In the genomic region with DNA sequence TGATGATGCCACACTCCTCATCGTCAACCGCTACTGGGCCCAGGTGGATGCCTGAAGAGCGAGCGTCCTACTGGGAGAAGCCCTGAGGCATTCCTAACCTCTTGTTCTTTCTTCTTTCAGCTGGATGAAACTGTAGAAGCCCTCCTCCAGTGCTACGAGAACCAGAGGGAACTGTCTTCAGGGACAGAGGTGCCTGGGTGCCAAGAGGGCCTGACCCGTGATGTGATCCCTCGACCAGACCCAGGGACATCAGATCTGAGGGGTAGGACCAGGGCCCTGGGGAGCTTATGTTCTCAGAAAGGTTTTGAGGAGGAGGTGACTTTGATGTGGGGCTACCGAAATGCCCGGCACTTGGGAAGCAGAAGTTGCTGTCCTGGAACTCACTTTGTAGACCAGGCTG, we compare ENCODE assay signal across 10 mouse cellular contexts. TPM values are rescaled to one million over a fixed set of nuclear protein-coding genes. Genes with fewer than 3 reads are reported as not detected.
A peak's percentile ranks its signal among the peaks of the same experiment; 100 is the strongest.
DNase-seq lines count a peak whose midpoint lies in the region; ATAC-seq and TF ChIP-seq lines count a peak whose summit lies in the region.
"Had no signal": no experiment of that assay in that cellular context is flagged by ENCODE, and none has a peak within 500 bp of the region (broad histone marks: within the 10 kb centered on the region; RNA-seq: fewer than 3 reads in every experiment).

No protein-coding gene starts in this region.

- 85% methylated on average over 9 of the region's 9 CpGs for WGBS in heart, embryonic 11.5 days (ENCODE audit: insufficient replicate concordance)
- WGBS in hindbrain, embryonic 10.5 days: 94% methylated on average over 9 of the region's 9 CpGs
- 96% methylated on average over 9 of the region's 9 CpGs for WGBS in midbrain, embryonic 10.5 days

- no peak for DNase-seq in heart, postnatal 25 days (ENCODE audit: low spot score)
- no peak for DNase-seq in ES-E14 (ENCODE audit: low read depth, low spot score)
- DNase-seq in hindbrain, embryonic 10.5 days (ENCODE audit: low spot score): no peak
- DNase-seq in midbrain, embryonic 10.5 days (ENCODE audit: low spot score): no peak
- no peak for DNase-seq in embryo, embryonic 10.5 days (ENCODE audit: low spot score)
- no peak for DNase-seq in cerebellum, adult 9-11 months
- no peak for DNase-seq in thymus, postnatal 25 days
- DNase-seq: layer of hippocampus, postnatal 36 days had no signal

- intact Hi-C loops in heart, postnatal 25 days (cut with DNase I): loop anchor here (5.0 kb wide), 2 partner anchors 77 to 128 kb away; a partner anchor contains a TSS

- ATAC-seq in heart, embryonic 11.5 days (replicated peaks; ENCODE audit: insufficient number of reproducible peaks, low FRiP score, low TSS enrichment): no peak
- ATAC-seq: CD4-positive, CD25-positive, alpha-beta regulatory T cell, adult 4 months had no signal

- H3K4me2 ChIP-seq in heart, embryonic 11.5 days: peak overlapping the region; percentile 81

- H3K9me3 ChIP-seq in heart, embryonic 11.5 days (replicated peaks; ENCODE audit: control insufficient read depth, low read length): no peaks in the 10 kb centered on the region
- no peaks in the 10 kb centered on the region for H3K9me3 ChIP-seq in ES-E14 (ENCODE audit: control insufficient read depth, insufficient read depth, low read depth, low read length)
- no peaks in the 10 kb centered on the region for H3K9me3 ChIP-seq in hindbrain, embryonic 10.5 days
- H3K9me3 ChIP-seq in midbrain, embryonic 10.5 days (replicated peaks): no peaks in the 10 kb centered on the region

- H3K27ac ChIP-seq in heart, embryonic 11.5 days (ENCODE audit: low read depth, low read length): no peak overlapping the region
- H3K27ac ChIP-seq in ES-E14 (ENCODE audit: insufficient read depth, low read depth, low read length, poor library complexity, severe bottlenecking): no peak overlapping the region
- H3K27ac ChIP-seq in hindbrain, embryonic 10.5 days: no peak overlapping the region
- H3K27ac ChIP-seq in midbrain, embryonic 10.5 days (replicated peaks): 0 out of 2 replicates have a peak overlapping the region, but pooled peaks have one; percentile 83

- no peaks in the 10 kb centered on the region for H3K27me3 ChIP-seq in heart, embryonic 11.5 days (ENCODE audit: control insufficient read depth, insufficient read depth, low read length)
- no peaks in the 10 kb centered on the region for H3K27me3 ChIP-seq in hindbrain, embryonic 10.5 days (ENCODE audit: insufficient read depth, poor library complexity, severe bottlenecking)
- no peaks in the 10 kb centered on the region for H3K27me3 ChIP-seq in midbrain, embryonic 10.5 days (ENCODE audit: low read depth, poor library complexity, severe bottlenecking)

- H3K36me3 ChIP-seq in heart, embryonic 11.5 days (ENCODE audit: control insufficient read depth, insufficient read depth, low read length): peaks cover 36% of the 10 kb centered on the region
- peaks cover 43% of the 10 kb centered on the region for H3K36me3 ChIP-seq in ES-E14 (ENCODE audit: control insufficient read depth, insufficient read depth, low read length, poor library complexity, severe bottlenecking)
- peaks cover 64% of the 10 kb centered on the region for H3K36me3 ChIP-seq in hindbrain, embryonic 10.5 days
- peaks cover 63% of the 10 kb centered on the region for H3K36me3 ChIP-seq in midbrain, embryonic 10.5 days

- H3K4me3 ChIP-seq in heart, embryonic 11.5 days (ENCODE audit: low read depth, low read length): peak overlapping the region; percentile 93
- H3K4me3 ChIP-seq in ES-E14 (ENCODE audit: insufficient read depth in 1 of 2, low read depth in 1 of 2, low read length in 2 of 2, poor library complexity in 1 of 2, severe bottlenecking in 1 of 2): peak overlapping the region; percentile 77 to 93
- peak overlapping the region; percentile 92 for H3K4me3 ChIP-seq in hindbrain, embryonic 10.5 days
- H3K4me3 ChIP-seq in midbrain, embryonic 10.5 days: peak overlapping the region; percentile 86

- H3K9ac ChIP-seq in heart, embryonic 11.5 days (ENCODE audit: low read depth, low read length): peak overlapping the region; percentile 91
- H3K9ac ChIP-seq in ES-E14 (ENCODE audit: insufficient read depth, low read depth, low read length, poor library complexity, severe bottlenecking): peak overlapping the region; percentile 91

- peaks cover 12% of the 10 kb centered on the region for H3K4me1 ChIP-seq in heart, embryonic 11.5 days (ENCODE audit: control insufficient read depth, insufficient read depth, low read length)
- H3K4me1 ChIP-seq in ES-E14 (ENCODE audit: control insufficient read depth in 2 of 2, insufficient read depth in 2 of 2, low read length in 2 of 2, poor library complexity in 1 of 2): peaks cover 0 to 3% of the 10 kb centered on the region in 2 experiments; a peak in 1 of 4 replicates
- peaks cover 22% of the 10 kb centered on the region for H3K4me1 ChIP-seq in hindbrain, embryonic 10.5 days (replicated peaks)
- H3K4me1 ChIP-seq in midbrain, embryonic 10.5 days: peaks cover 24% of the 10 kb centered on the region

- in situ Hi-C loops in ES-E14 (cut with MboI; ENCODE audit: low sequenced_read_pairs in 2 of 2, unreplicated experiment in 2 of 2): no loop called here

TF ChIP-seq in ES-E14, 5 proteins besides CTCF, POLR2A, EP300 and RAD21:
- TF ChIP-seq MAFK (IDR thresholded peaks at IDR 0.05; ENCODE audit: insufficient read depth, low read depth, low read length) (no peak), CHD2 (IDR thresholded peaks at IDR 0.05; ENCODE audit: low read depth, low read length) (no peak), HCFC1 (IDR thresholded peaks at IDR 0.05; ENCODE audit: borderline replicate concordance, insufficient read depth, low read length) (no peak), ZNF384 (IDR thresholded peaks at IDR 0.05; ENCODE audit: low read depth, low read length) (no peak), ZC3H11A (IDR thresholded peaks at IDR 0.05; ENCODE audit: borderline replicate concordance, low read depth, low read length) (no peak)

RNA-seq across cellular contexts. Expression of a gene that starts 1.1 kb away (rescaled TPM):
- 23.4 and 27.6 TPM in 2 replicates for polyA plus RNA-seq in heart, embryonic 11.5 days (2014; fragmentation: Nextera tagmentation; extraction: Ambion mirVana)
- total RNA-seq in heart, postnatal 25 days (2021): 10 to 100 TPM; 37.8 to 44.8 TPM
- total RNA-seq in ES-E14 (2012; rRNA removed): 71.0 and 94.9 TPM in 2 replicates
- 57.8 and 58.8 TPM in 2 replicates for polyA plus RNA-seq in hindbrain, embryonic 10.5 days (2016; fragmentation: Nextera tagmentation; extraction: Ambion mirVana)
- 56.7 and 59.6 TPM in 2 replicates for polyA plus RNA-seq in midbrain, embryonic 10.5 days (2016; fragmentation: Nextera tagmentation; extraction: Ambion mirVana)

RNA-seq across cellular contexts. Expression of a gene that starts 1.2 kb away (rescaled TPM):
- polyA plus RNA-seq in heart, embryonic 11.5 days (2014; fragmentation: Nextera tagmentation; extraction: Ambion mirVana): 8.7 and 10.0 TPM in 2 replicates
- 10 to 100 TPM; 11.3 to 11.4 TPM for total RNA-seq in heart, postnatal 25 days (2021)
- 3.8 and 6.0 TPM in 2 replicates for total RNA-seq in ES-E14 (2012; rRNA removed)
- 15.7 and 16.5 TPM in 2 replicates for polyA plus RNA-seq in hindbrain, embryonic 10.5 days (2016; fragmentation: Nextera tagmentation; extraction: Ambion mirVana)
- polyA plus RNA-seq in midbrain, embryonic 10.5 days (2016; fragmentation: Nextera tagmentation; extraction: Ambion mirVana): 14.4 and 16.9 TPM in 2 replicates

RNA-seq across cellular contexts. Expression of a gene that starts 16.5 kb away (rescaled TPM):
- polyA plus RNA-seq in heart, embryonic 11.5 days (2014; fragmentation: Nextera tagmentation; extraction: Ambion mirVana): 41.5 and 44.9 TPM in 2 replicates
- total RNA-seq in heart, postnatal 25 days (2021): 10 to 100 TPM; 15.6 to 18.9 TPM
- 32.1 and 46.1 TPM in 2 replicates for total RNA-seq in ES-E14 (2012; rRNA removed)
- polyA plus RNA-seq in hindbrain, embryonic 10.5 days (2016; fragmentation: Nextera tagmentation; extraction: Ambion mirVana): 47.0 and 54.1 TPM in 2 replicates
- polyA plus RNA-seq in midbrain, embryonic 10.5 days (2016; fragmentation: Nextera tagmentation; extraction: Ambion mirVana): 46.9 and 48.3 TPM in 2 replicates

RNA-seq across cellular contexts. Expression of a gene that starts 26.0 kb away (rescaled TPM):
- polyA plus RNA-seq in heart, embryonic 11.5 days (2014; fragmentation: Nextera tagmentation; extraction: Ambion mirVana): 11.2 and 12.0 TPM in 2 replicates
- 10 to 100 TPM; 22.2 to 25.5 TPM for total RNA-seq in heart, postnatal 25 days (2021)
- total RNA-seq in ES-E14 (2012; rRNA removed): 2.1 and 2.9 TPM in 2 replicates
- 34.5 and 36.7 TPM in 2 replicates for polyA plus RNA-seq in hindbrain, embryonic 10.5 days (2016; fragmentation: Nextera tagmentation; extraction: Ambion mirVana)
- polyA plus RNA-seq in midbrain, embryonic 10.5 days (2016; fragmentation: Nextera tagmentation; extraction: Ambion mirVana): 32.2 and 37.1 TPM in 2 replicates

RNA-seq across cellular contexts. Expression of a gene that starts 28.4 kb away (rescaled TPM):
- 3.0 and 5.6 TPM in 2 replicates for polyA plus RNA-seq in heart, embryonic 11.5 days (2014; fragmentation: Nextera tagmentation; extraction: Ambion mirVana)
- not detected for total RNA-seq in heart, postnatal 25 days (2021)
- 5.0 TPM in 1 of 2 replicates, not detected in the other for total RNA-seq in ES-E14 (2012; rRNA removed)
- 7.9 and 13.7 TPM in 2 replicates for polyA plus RNA-seq in hindbrain, embryonic 10.5 days (2016; fragmentation: Nextera tagmentation; extraction: Ambion mirVana)
- 7.2 and 8.2 TPM in 2 replicates for polyA plus RNA-seq in midbrain, embryonic 10.5 days (2016; fragmentation: Nextera tagmentation; extraction: Ambion mirVana)
